Mouse (Mus musculus) midbrain, embryonic 13.5 days (tissue): ENCODE results near the gene Sdccag8. TPM values are rescaled to one million over a fixed set of nuclear protein-coding genes. Genes with fewer than 3 reads are reported as not detected.

Source experiments
- ATAC-seq: fragments of 200-750 bp; cut with Nextera tagmentation; 2 replicates; pipeline ENCODE4 v1.8.0; 2017; ENCODE audit warnings: mild to moderate bottlenecking, moderate TSS enrichment, moderate library complexity
- H3K27ac ChIP-seq: fragments of 300-500 bp; sonication (generic); 2 replicates; pipeline ENCODE4 v1.5.1; 2015; ENCODE audit warnings: inconsistent platforms, mild to moderate bottlenecking, moderate library complexity
- H3K27me3 ChIP-seq: fragments of 300-500 bp; sonication (generic); 2 replicates; pipeline ENCODE4 v1.6.1; 2015; ENCODE audit warnings: mild to moderate bottlenecking, inconsistent platforms
- H3K36me3 ChIP-seq: fragments of 300-500 bp; sonication (generic); 2 replicates; pipeline ENCODE4 v1.6.1; 2015; ENCODE audit warnings: mild to moderate bottlenecking, inconsistent platforms
- H3K4me1 ChIP-seq: fragments of 300-500 bp; sonication (generic); replicated peaks from 2 replicates; pipeline ENCODE4 v1.6.1; 2015; ENCODE audit warnings: inconsistent platforms
- H3K4me2 ChIP-seq: fragments of 300-500 bp; sonication (generic); replicated peaks from 2 replicates; pipeline ENCODE4 v1.6.1; 2015; ENCODE audit warnings: moderate library complexity, mild to moderate bottlenecking, inconsistent platforms
- H3K4me3 ChIP-seq: fragments of 300-500 bp; sonication (generic); replicated peaks from 2 replicates; pipeline ENCODE4 v1.5.1; 2015; ENCODE audit warnings: mild to moderate bottlenecking, inconsistent platforms
- H3K9ac ChIP-seq: fragments of 300-500 bp; sonication (generic); replicated peaks from 2 replicates; pipeline ENCODE4 v1.6.1; 2015; ENCODE audit warnings: mild to moderate bottlenecking, inconsistent platforms
- H3K9me3 ChIP-seq: fragments of 300-500 bp; sonication (generic); 2 replicates; pipeline ENCODE4 v1.6.1; 2016; ENCODE audit warnings: mild to moderate bottlenecking, inconsistent platforms
- WGBS: fragments of 180-500 bp; shearing (Covaris S2); methylation state at CpG from one replicate; pipeline ENCODE4 v1.1.7; 2015; 5-methylcytosine and 5-hydroxymethylcytosine counted together
- polyA plus RNA-seq: library from polyadenylated mRNA; unstranded; fragments of >200 nt; fragmentation: Nextera tagmentation; extraction: Ambion mirVana; gene quantifications from 2 replicates; pipeline ENCODE4 v1.2.1, GENCODE M21; 2015

Gene Sdccag8
- polyA plus RNA-seq, 1 experiment from 2014 or later: 24.2 TPM

DNA sequence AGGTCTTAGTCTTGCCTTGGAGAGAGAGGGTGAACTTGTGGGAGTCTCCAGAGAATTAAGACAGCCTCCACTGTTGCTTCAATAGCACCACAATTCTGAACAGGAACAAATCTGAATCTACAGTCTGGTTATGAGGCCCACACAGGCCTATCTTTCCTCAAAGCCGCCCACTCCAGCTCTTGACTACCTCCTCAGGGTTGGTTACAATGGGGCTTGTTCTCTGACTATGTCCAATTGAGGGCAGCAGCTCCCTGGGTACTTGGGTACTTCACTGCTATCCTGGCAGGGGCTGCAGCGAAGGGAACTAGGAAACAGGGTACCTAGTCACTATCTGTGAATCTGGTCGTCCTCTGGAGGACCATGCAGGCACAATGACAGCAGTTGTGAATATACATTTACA is 213.2 kb downstream of the Sdccag8 start:
- Histone ChIP-seq H3K4me2 (no peak overlapping the region), H3K36me3 (peaks cover 32% of the 10 kb centered on the region), H3K9me3 (no peaks in the 10 kb centered on the region), H3K27ac (no peak overlapping the region), H3K9ac (no peak overlapping the region), H3K4me1 (peaks cover 7% of the 10 kb centered on the region; the same call in 1 of the 2 replicates), H3K4me3 (no peak overlapping the region), H3K27me3 (no peaks in the 10 kb centered on the region)
- no peak for ATAC-seq
- 99% methylated on average over 3 of the region's 3 CpGs for WGBS

DNA sequence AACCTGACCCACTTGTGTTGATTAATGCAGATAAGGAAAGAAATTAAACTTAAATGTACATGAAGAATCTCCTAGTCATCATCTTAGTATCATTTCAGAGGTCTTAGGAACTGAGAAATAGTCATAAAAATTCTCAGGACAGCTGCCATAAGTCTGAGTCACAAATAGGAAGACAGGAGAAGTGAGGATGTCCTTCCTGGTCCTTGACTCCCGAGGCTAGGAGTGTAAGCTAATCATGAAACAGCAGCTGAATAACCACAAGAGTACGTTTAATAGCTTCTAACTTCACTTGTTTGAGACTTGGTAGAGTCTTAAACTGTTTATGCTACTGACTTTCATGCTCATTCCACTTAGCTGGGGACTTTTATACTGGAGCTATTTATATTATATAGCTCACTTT is 214.6 kb downstream of the Sdccag8 start:
- WGBS: 88% methylated on average over 2 of the region's 2 CpGs
- ATAC-seq: no peak
- no peak overlapping the region for H3K4me3 ChIP-seq
- no peaks in the 10 kb centered on the region for H3K27me3 ChIP-seq
- H3K4me2 ChIP-seq: no peak overlapping the region
- H3K27ac ChIP-seq: no peak overlapping the region
- H3K4me1 ChIP-seq: peaks cover 10% of the 10 kb centered on the region; the same call in 1 of the 2 replicates
- H3K9me3 ChIP-seq: no peaks in the 10 kb centered on the region
- peaks cover 20% of the 10 kb centered on the region for H3K36me3 ChIP-seq
- no peak overlapping the region for H3K9ac ChIP-seq

DNA sequence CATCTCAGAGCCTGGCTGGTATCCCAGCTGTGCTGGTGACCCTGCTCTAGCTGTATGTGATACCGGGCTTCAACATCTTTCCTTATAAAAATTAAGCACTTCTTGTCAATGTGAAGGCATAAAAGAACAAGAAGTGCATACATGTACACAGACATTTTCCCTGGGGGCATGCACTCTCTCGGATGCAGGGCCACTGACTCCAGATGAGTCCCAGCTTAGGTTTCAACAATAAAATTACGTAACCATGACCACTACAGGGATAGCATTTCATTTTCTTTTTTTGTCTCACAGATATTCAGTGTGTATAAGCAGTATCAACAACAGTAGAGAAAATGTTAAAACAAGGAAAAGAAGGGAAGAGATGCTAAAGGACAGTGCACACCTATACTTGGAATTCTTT is 216.2 kb downstream of the Sdccag8 start:
- Histone ChIP-seq H3K27ac (no peak overlapping the region), H3K9me3 (no peaks in the 10 kb centered on the region), H3K4me1 (peaks cover 10% of the 10 kb centered on the region; the same call in 1 of the 2 replicates), H3K9ac (no peak overlapping the region), H3K4me3 (no peak overlapping the region), H3K4me2 (no peak overlapping the region), H3K27me3 (no peaks in the 10 kb centered on the region), H3K36me3 (peaks cover 9% of the 10 kb centered on the region)
- ATAC-seq: no peak
- 69% methylated on average over 3 of the region's 3 CpGs for whole genome bisulfite sequencing

DNA sequence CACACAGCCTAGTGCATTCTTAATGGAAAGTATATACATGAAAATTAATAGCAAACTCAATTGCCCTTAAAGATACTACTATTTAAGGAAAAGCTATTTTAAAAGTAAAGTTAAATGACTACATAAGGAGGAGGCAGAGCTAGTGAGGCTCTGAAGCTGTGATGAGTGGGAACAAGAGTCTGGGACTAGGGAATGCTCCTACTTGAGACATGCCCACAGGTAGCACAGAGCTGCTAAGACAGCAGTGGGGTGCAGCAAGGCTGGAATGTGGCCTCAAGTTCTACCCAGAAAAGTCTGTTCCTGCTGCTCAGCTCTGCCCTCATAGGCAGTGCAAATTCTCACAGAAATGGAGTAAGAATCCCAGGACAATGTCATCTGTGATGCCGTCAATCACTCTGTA is 216.7 kb downstream of the Sdccag8 start:
- 88% methylated on average over 1 of the region's 1 CpGs for WGBS

DNA sequence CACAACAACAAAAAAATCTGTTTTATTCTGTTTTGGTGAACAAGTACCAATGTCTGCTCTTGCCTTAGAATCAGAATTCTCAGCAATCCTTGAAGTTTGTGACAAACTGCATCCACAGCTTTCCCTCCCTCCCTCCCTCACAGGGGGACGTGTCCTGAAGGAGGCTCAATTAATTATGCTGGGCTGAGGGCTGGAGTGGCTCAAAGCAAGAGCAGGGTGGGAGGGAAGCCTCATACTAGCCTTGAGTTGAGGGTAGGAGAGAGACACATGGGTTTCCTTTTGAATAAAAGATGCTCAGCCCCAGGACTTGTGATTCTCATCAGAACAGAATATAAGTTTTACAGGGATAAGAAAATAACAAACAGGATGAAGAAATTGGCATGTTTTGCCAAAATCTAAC is 217.8 kb downstream of the Sdccag8 start:
- 5% methylated on average over 1 of the region's 1 CpGs for WGBS
- Histone ChIP-seq H3K27ac (no peak overlapping the region), H3K36me3 (peaks cover 4% of the 10 kb centered on the region), H3K27me3 (no peaks in the 10 kb centered on the region), H3K9me3 (no peaks in the 10 kb centered on the region), H3K4me3 (no peak overlapping the region), H3K4me2 (no peak overlapping the region), H3K4me1 (peaks cover 10% of the 10 kb centered on the region; the same call in 1 of the 2 replicates), H3K9ac (no peak overlapping the region)
- ATAC-seq: peak; percentile 67; the same call in 1 of the 2 replicates

More for the DNA sequence above, 216.7 kb downstream of the Sdccag8 start:
- peaks cover 10% of the 10 kb centered on the region; the same call in 1 of the 2 replicates for H3K4me1 ChIP-seq
- no peaks in the 10 kb centered on the region for H3K27me3 ChIP-seq
- no peak overlapping the region for H3K4me2 ChIP-seq
- no peak overlapping the region for H3K9ac ChIP-seq
- H3K36me3 ChIP-seq: peaks cover 9% of the 10 kb centered on the region
- H3K27ac ChIP-seq: no peak overlapping the region
- no peak for ATAC-seq
- H3K9me3 ChIP-seq: no peaks in the 10 kb centered on the region
- H3K4me3 ChIP-seq: no peak overlapping the region

DNA sequence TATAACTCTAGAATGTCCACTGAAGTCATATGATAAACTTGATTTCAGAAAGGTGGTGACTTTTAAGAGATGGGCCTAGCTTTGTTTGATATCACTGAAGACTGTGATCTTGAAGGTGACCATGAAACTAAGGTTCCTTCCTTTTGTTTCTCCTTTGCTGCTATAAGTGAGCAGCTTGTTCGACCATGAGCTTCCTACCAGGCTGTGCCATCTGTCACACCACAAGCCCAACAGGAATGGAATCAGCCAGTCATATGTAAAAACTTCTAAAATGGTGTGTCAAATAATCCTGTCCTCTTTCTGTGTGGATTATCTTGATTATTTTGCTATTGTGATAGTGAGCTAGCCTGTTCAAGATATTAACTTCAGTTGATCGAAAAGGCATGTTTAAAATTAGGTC is 221.0 kb downstream of the Sdccag8 start:
- 68% methylated on average over 2 of the region's 2 CpGs for WGBS
- H3K4me3 ChIP-seq: no peak overlapping the region
- ATAC-seq: no peak

DNA sequence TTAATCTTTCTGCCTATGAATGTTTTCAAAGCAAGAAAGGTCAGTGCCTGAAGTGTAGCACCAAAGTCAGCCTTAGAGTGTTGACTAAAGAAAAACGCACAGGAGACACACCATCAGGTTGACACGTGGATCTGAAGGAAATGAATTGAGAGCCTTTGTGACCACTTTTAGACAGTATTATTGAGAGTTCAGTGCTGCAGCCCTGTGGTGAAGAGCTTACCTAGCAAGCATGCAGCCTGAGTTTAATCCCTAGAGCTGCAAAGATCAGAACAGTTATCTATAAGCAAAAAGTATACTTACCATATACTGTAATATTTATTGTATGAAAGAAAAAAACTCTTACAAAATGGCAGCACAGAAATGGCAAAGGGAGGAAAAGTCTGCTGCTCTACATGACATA is 223.9 kb downstream of the Sdccag8 start:
- 39% methylated on average over 2 of the region's 2 CpGs for WGBS
- ATAC-seq: no peak
- Histone ChIP-seq H3K9ac (no peak overlapping the region), H3K9me3 (no peaks in the 10 kb centered on the region), H3K4me3 (no peak overlapping the region), H3K4me1 (peaks cover 5% of the 10 kb centered on the region; the same call in 1 of the 2 replicates), H3K27ac (peak overlapping the region; percentile 25; the same call in 1 of the 2 replicates), H3K4me2 (no peak overlapping the region), H3K36me3 (no peaks in the 10 kb centered on the region), H3K27me3 (no peaks in the 10 kb centered on the region)

More for the DNA sequence above, 221.0 kb downstream of the Sdccag8 start:
- Histone ChIP-seq H3K9ac (no peak overlapping the region), H3K4me1 (peaks cover 15% of the 10 kb centered on the region), H3K9me3 (no peaks in the 10 kb centered on the region), H3K4me2 (no peak overlapping the region), H3K27ac (no peak overlapping the region), H3K36me3 (peaks cover 4% of the 10 kb centered on the region), H3K27me3 (no peaks in the 10 kb centered on the region)

DNA sequence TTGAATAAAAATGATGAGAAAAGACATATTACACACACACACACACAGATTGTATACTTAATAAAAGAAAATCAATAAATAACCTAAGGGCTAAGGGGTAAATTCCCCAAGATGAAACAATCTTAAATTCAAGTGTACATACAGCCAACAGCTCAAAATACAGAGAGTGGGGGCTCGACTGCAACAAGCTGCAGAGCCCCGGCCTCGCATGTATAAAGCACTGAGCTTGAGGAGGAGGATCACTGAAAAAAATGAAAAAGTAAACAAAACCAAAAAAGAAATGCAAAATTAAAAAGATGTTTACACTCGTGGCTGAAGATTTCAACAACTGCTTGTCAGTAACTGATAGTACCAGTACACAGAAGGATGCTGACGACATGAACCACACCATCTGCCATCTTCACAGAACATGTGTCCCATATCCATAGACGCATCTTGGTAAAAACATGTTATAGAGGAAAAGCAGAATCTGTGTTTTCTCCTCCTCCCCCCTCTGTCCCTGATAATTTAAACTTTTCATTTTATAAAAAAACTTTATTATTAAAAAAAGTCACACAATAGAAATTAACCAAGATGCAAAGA is 224.7 kb downstream of the Sdccag8 start:
- no peak for ATAC-seq
- Histone ChIP-seq H3K9me3 (no peaks in the 10 kb centered on the region), H3K4me3 (no peak overlapping the region), H3K4me1 (peaks cover 5% of the 10 kb centered on the region; the same call in 1 of the 2 replicates), H3K27me3 (no peaks in the 10 kb centered on the region), H3K36me3 (0 out of 2 replicates have a peak, but pooled peaks cover 3% of the 10 kb centered on the region), H3K9ac (no peak overlapping the region), H3K4me2 (no peak overlapping the region), H3K27ac (no peak overlapping the region)
- WGBS: 73% methylated on average over 6 of the region's 6 CpGs

DNA sequence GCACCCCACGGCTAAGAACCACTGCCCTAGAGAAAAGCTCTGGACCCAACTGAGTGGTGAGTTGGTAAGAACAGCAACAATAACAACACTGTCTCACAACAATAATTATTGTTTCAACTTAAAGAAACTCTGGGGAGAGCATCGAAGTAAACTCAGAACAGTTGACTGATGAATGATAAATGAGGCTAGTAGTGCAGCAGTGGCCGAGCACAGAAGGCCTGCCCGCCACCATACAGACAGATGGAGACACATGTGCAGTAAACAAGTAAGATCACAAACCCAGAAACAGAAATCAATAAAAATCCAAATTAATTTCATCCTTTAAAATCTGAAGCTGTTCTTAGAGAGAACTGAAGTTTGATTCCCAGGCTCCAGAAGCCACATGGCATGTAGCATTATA is 225.6 kb downstream of the Sdccag8 start:
- Histone ChIP-seq H3K27me3 (no peaks in the 10 kb centered on the region), H3K36me3 (0 out of 2 replicates have a peak, but pooled peaks cover 3% of the 10 kb centered on the region), H3K4me2 (no peak overlapping the region), H3K9me3 (no peaks in the 10 kb centered on the region), H3K27ac (peak overlapping the region; percentile 53; the same call in 1 of the 2 replicates), H3K4me3 (no peak overlapping the region), H3K9ac (no peak overlapping the region), H3K4me1 (peaks cover 5% of the 10 kb centered on the region; the same call in 1 of the 2 replicates)
- no peak for ATAC-seq
- WGBS: 35% methylated on average over 4 of the region's 4 CpGs

DNA sequence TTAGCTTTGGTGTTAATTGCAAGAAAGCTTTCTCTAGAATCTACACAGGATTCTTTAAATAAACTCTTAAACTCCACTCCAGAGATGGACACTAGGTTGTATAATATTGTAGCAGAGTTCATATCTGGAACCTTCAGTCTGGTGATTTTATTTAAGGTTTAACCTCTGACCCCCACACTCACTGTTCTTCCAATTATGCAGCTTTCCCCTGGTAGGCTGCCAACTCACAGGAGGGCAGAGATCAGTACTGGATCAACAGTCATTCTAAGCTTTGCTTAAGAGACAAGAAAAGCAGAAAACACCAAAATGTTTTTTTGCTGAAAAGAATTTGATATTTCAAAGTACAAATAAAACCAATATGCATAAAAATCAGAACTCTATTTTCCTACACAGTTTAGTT is 231.4 kb downstream of the Sdccag8 start:
- H3K27me3 ChIP-seq: no peaks in the 10 kb centered on the region
- peaks cover 6% of the 10 kb centered on the region; the same call in 1 of the 2 replicates for H3K36me3 ChIP-seq
- no peak for ATAC-seq
- no peak overlapping the region for H3K27ac ChIP-seq
- H3K4me1 ChIP-seq: no peaks in the 10 kb centered on the region
- no peak overlapping the region for H3K4me2 ChIP-seq
- no peaks in the 10 kb centered on the region for H3K9me3 ChIP-seq
- no peak overlapping the region for H3K4me3 ChIP-seq
- no peak overlapping the region for H3K9ac ChIP-seq

DNA sequence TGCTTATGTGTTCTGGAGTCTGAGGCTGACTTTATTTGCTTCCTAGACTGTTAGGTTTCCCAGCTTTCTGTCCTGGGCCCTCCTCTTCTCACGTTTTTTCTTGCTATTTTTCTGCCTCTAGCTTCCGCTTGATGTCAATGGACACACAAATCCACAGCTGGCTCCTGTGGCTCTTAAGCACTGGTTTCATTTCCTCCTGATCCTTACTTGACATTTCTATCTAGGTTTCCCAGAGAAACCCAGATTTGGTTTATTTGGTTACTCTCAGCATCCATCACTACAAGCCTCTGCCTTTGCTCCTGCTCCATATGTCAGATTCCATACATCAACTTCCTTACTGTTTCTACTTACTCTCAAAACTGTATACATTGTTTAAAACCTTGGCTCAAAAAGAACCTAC is 232.5 kb downstream of the Sdccag8 start:
- 87% methylated on average over 2 of the region's 2 CpGs for WGBS
- no peak for ATAC-seq
- Histone ChIP-seq H3K4me1 (no peaks in the 10 kb centered on the region), H3K9me3 (no peaks in the 10 kb centered on the region), H3K4me3 (no peak overlapping the region), H3K9ac (no peak overlapping the region), H3K36me3 (peaks cover 6% of the 10 kb centered on the region; the same call in 1 of the 2 replicates), H3K27ac (no peak overlapping the region), H3K27me3 (no peaks in the 10 kb centered on the region), H3K4me2 (no peak overlapping the region)

DNA sequence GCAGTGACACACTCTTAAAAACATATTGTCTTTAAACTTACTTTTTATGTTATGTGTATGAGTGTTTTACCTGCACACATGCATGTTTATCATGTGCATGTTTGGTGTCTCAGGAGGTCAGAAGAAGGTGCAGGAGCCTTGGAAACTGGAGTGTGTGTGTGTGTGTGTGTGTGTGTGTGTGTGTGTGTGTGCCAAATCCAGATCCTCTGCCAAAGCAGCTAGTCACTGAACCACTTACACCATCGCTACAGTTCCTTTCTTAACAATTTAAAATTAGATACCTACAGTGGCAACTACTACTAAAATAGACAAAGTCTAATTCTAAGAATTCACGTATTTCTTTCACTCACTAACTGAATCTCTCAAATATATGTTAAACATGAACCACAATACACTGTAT is 234.3 kb downstream of the Sdccag8 start:
- Histone ChIP-seq H3K27ac (no peak overlapping the region), H3K9me3 (no peaks in the 10 kb centered on the region), H3K9ac (no peak overlapping the region), H3K27me3 (no peaks in the 10 kb centered on the region), H3K4me3 (no peak overlapping the region), H3K36me3 (peaks cover 6% of the 10 kb centered on the region; the same call in 1 of the 2 replicates), H3K4me1 (no peaks in the 10 kb centered on the region), H3K4me2 (no peak overlapping the region)
- no peak for ATAC-seq
- 91% methylated on average over 2 of the region's 2 CpGs for WGBS
